Mouse (Mus musculus): ENCODE measurements around the gene Exoc6b.

GRCm38 (mm10) chr6:84656680-84657079 is 412.6 kb downstream of the Exoc6b start:
- TF ChIP-seq CTCF (IDR thresholded peaks at IDR 0.05; ENCODE audit: control insufficient read depth, insufficient read depth, low read length) (no peak), POLR2A (IDR thresholded peaks at IDR 0.05; ENCODE audit: borderline replicate concordance, control insufficient read depth, low read depth, low read length) (no peak)

Measured in bone marrow, adult 2 months (tissue).